Mouse (Mus musculus): ENCODE results near the gene Ube2h. TPM values are rescaled to one million over a fixed set of nuclear protein-coding genes. Genes with fewer than 3 reads are reported as not detected.
"Not testable (repeated sequence)": the region's sequence is repeated elsewhere in the genome, so short reads cannot be mapped to it uniquely, and the experiment has no call there.

Gene Ube2h
- polyA plus RNA-seq, 1 experiment from 2014 or later = 18.6 TPM

DNA sequence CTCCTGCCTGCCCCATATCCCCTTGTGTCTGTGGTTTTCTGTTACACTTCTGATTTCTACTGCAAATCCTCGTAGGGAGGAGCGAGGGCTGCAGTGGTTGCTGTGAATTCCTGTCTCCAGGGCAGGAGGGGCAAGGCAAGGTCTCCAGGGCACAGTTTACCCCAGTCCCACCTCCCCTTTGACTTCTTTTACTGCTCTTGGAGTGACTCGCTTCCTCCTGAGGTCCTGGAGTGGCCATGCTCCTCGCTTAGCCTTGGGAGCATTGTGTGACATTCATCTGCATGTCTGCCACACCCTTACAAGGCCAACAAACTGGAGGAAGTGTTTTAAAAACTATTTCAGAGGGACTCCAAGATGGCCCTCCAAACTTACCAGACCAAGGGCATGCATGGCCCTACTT lies 16.7 kb upstream of the Ube2h start:
- H3K27me3 ChIP-seq (replicated peaks; ENCODE audit: control insufficient read depth, insufficient read depth, low read length) = no peaks in the 10 kb centered on the region
- H3K4me1 ChIP-seq (replicated peaks; ENCODE audit: control insufficient read depth, insufficient read depth, low read length) = no peaks in the 10 kb centered on the region
- H3K9me3 ChIP-seq (ENCODE audit: control insufficient read depth) = no peaks in the 10 kb centered on the region
- no peaks in the 10 kb centered on the region for H3K36me3 ChIP-seq (ENCODE audit: control insufficient read depth, insufficient read depth)
- TF ChIP-seq CTCF (IDR thresholded peaks at IDR 0.05; ENCODE audit: low read depth) = no peak
- H3K4me3 ChIP-seq (ENCODE audit: low read depth, low read length) = no peak overlapping the region
- WGBS = 32% methylated on average over 4 of the region's 4 CpGs
- H3K9ac ChIP-seq (ENCODE audit: low read depth, low read length) = no peak overlapping the region
- H3K27ac ChIP-seq (ENCODE audit: low read depth, low read length) = no peak overlapping the region
- H3K4me2 ChIP-seq (replicated peaks; ENCODE audit: low read depth) = no peak overlapping the region
- 0 out of 2 replicates have a peak, but pooled peaks have one; percentile 19 for ATAC-seq

DNA sequence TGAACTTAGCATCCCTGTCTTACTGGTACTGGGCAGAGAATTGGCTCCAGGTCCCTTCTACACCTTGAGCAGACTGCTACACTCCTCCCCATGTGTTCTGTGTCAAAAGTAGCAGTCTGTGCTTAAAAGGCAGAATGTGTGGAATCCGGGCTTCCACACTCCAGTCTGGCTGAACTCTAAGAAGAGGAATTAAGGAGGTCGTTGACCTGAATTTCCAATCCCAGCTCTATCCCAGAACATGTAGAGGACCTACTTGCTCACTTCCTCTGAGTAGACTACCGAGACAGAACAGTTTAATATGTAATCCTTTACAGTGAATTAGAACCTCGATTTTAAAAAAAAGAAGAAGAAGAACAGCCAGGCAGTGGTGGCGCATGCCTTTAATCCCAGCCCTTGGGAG lies 14.9 kb upstream of the Ube2h start:
- Histone ChIP-seq H3K4me1 (replicated peaks; ENCODE audit: control insufficient read depth, insufficient read depth, low read length) (no peaks in the 10 kb centered on the region), H3K4me3 (ENCODE audit: low read depth, low read length) (no peak overlapping the region), H3K27ac (ENCODE audit: low read depth, low read length) (no peak overlapping the region), H3K36me3 (ENCODE audit: control insufficient read depth, insufficient read depth) (no peaks in the 10 kb centered on the region), H3K9me3 (ENCODE audit: control insufficient read depth) (no peaks in the 10 kb centered on the region), H3K9ac (ENCODE audit: low read depth, low read length) (no peak overlapping the region), H3K27me3 (replicated peaks; ENCODE audit: control insufficient read depth, insufficient read depth, low read length) (no peaks in the 10 kb centered on the region), H3K4me2 (replicated peaks; ENCODE audit: low read depth) (no peak overlapping the region)
- 81% methylated on average over 5 of the region's 5 CpGs for WGBS
- TF ChIP-seq CTCF (IDR thresholded peaks at IDR 0.05; ENCODE audit: low read depth) = no peak
- no peak for ATAC-seq

DNA sequence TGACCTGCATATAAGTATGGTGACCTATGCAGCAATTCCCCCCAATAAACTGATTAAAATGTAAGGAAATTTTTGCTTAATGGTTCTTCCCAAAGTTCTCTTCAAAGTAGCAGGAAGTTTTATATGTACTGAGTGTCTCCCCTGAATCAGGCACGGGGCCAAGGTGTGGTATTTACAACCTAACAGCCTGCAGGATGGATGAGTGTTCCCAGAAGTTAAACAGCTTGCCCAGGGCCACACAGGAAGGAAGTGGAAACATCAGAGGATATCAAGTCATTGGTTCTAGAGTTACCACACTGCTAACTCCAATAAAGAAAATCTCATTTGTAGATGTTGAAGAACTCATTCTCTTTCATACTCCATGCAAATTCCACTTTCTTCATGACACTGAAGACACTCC lies 7.7 kb upstream of the Ube2h start:
- WGBS = 5% methylated on average over 1 of the region's 1 CpGs
- ATAC-seq = peak; percentile 50
- Histone ChIP-seq H3K27me3 (replicated peaks; ENCODE audit: control insufficient read depth, insufficient read depth, low read length) (no peaks in the 10 kb centered on the region), H3K9me3 (ENCODE audit: control insufficient read depth) (no peaks in the 10 kb centered on the region), H3K4me2 (replicated peaks; ENCODE audit: low read depth) (no peak overlapping the region), H3K27ac (ENCODE audit: low read depth, low read length) (no peak overlapping the region), H3K4me3 (ENCODE audit: low read depth, low read length) (no peak overlapping the region), H3K9ac (ENCODE audit: low read depth, low read length) (no peak overlapping the region), H3K4me1 (replicated peaks; ENCODE audit: control insufficient read depth, insufficient read depth, low read length) (peaks cover 15% of the 10 kb centered on the region; the same call in 1 of the 2 replicates), H3K36me3 (ENCODE audit: control insufficient read depth, insufficient read depth) (no peaks in the 10 kb centered on the region)
- no peak for TF ChIP-seq CTCF (IDR thresholded peaks at IDR 0.05; ENCODE audit: low read depth)

GRCm38 (mm10) chr6:30308751-30309150 lies 4.4 kb upstream of the Ube2h start:
- H3K4me3 ChIP-seq (ENCODE audit: low read depth, low read length) = no peak overlapping the region
- peaks cover 17% of the 10 kb centered on the region; the same call in 1 of the 2 replicates for H3K4me1 ChIP-seq (replicated peaks; ENCODE audit: control insufficient read depth, insufficient read depth, low read length)
- no peak overlapping the region; the same call in 1 of the 2 replicates for H3K27ac ChIP-seq (ENCODE audit: low read depth, low read length)
- no peak overlapping the region for H3K4me2 ChIP-seq (replicated peaks; ENCODE audit: low read depth)
- WGBS = 61% methylated on average over 4 of the region's 4 CpGs
- H3K9ac ChIP-seq (ENCODE audit: low read depth, low read length) = no peak overlapping the region
- H3K27me3 ChIP-seq (replicated peaks; ENCODE audit: control insufficient read depth, insufficient read depth, low read length) = no peaks in the 10 kb centered on the region
- no peaks in the 10 kb centered on the region for H3K36me3 ChIP-seq (ENCODE audit: control insufficient read depth, insufficient read depth)
- ATAC-seq = no peak
- H3K9me3 ChIP-seq (ENCODE audit: control insufficient read depth) = no peaks in the 10 kb centered on the region
- TF ChIP-seq CTCF (IDR thresholded peaks at IDR 0.05; ENCODE audit: low read depth) = no peak

DNA sequence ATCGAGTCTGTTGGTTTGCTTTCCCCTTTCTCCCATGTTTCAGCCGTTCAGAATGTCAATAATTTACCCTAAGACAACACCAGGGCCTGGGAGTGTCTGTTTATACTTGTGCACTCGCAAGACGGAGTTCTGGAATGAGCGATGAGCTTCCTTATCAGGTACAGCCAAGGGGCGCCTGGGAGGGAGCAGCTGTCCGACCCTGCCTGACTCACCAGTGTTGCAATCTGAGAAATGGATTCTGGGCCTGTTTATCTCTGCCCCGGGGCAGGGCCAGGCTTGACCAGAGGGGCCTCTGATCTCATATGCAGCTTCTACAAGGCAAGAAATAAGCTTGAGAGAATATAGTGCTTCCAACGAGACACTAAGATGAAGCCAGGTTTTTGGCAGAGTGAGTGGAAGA lies 3.4 kb upstream of the Ube2h start:
- peak overlapping the region; percentile 70 for H3K27ac ChIP-seq (ENCODE audit: low read depth, low read length)
- H3K36me3 ChIP-seq (ENCODE audit: control insufficient read depth, insufficient read depth) = no peaks in the 10 kb centered on the region
- peak; percentile 49 for ATAC-seq
- peak overlapping the region; percentile 30 for H3K4me2 ChIP-seq (replicated peaks; ENCODE audit: low read depth)
- WGBS = 5% methylated on average over 9 of the region's 9 CpGs
- peaks cover 17% of the 10 kb centered on the region; the same call in 1 of the 2 replicates for H3K4me1 ChIP-seq (replicated peaks; ENCODE audit: control insufficient read depth, insufficient read depth, low read length)
- H3K4me3 ChIP-seq (ENCODE audit: low read depth, low read length) = no peak overlapping the region
- no peak for TF ChIP-seq CTCF (IDR thresholded peaks at IDR 0.05; ENCODE audit: low read depth)
- no peaks in the 10 kb centered on the region for H3K9me3 ChIP-seq (ENCODE audit: control insufficient read depth)
- H3K27me3 ChIP-seq (replicated peaks; ENCODE audit: control insufficient read depth, insufficient read depth, low read length) = no peaks in the 10 kb centered on the region
- 0 out of 2 replicates have a peak overlapping the region, but pooled peaks have one; percentile 18 for H3K9ac ChIP-seq (ENCODE audit: low read depth, low read length)

DNA sequence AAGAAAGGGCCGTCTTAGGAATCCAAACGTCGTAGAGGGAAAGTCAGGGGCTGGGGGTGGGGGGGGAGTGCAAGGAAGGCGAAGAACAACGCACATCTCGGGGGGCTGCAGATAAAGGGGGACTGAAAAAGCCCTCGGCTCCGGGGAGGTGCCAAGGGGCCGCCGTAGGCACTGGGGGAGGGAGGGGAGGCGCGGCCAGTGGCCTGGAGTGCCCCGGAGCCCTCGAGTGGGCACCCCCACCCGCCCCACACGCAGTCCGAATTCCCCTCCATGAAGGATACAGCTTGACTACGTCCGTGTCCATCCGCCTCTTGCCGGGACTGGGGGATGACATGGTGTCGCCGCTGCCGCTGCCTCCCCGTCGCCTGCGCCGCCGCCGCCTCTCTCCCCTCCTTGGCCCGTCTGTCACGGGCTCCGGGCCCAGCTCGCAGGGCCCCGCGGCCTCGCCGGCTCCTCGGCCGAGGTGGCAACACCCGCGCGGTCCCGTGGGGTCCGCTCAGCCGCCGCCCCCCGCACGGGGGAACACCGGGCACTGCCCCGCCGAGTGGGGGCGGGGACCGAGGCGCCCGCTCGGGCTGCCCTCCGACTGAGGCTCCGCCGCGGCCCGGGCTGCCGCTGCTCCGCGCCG lies 454 bp downstream of the Ube2h start:
- peak overlapping the region; percentile 76 for H3K4me2 ChIP-seq (replicated peaks; ENCODE audit: low read depth)
- H3K9ac ChIP-seq (ENCODE audit: low read depth, low read length) = peak overlapping the region; percentile 81
- under 1% methylated on average over 44 of the region's 66 CpGs for WGBS
- not testable (repeated sequence) for H3K9me3 ChIP-seq (ENCODE audit: control insufficient read depth); H3K36me3 ChIP-seq (ENCODE audit: control insufficient read depth, insufficient read depth); H3K27me3 ChIP-seq (replicated peaks; ENCODE audit: control insufficient read depth, insufficient read depth, low read length)
- H3K4me1 ChIP-seq (replicated peaks; ENCODE audit: control insufficient read depth, insufficient read depth, low read length) = peaks cover 20% of the 10 kb centered on the region; the same call in 1 of the 2 replicates
- peak overlapping the region; percentile 79 for H3K4me3 ChIP-seq (ENCODE audit: low read depth, low read length)
- H3K27ac ChIP-seq (ENCODE audit: low read depth, low read length) = peak overlapping the region; percentile 95
- ATAC-seq = peak; percentile 16

Data from intestine, postnatal 0 days (tissue).